Mouse (Mus musculus): ENCODE measurements around the gene Gm21904.
"Not testable (repeated sequence)": the region's sequence is repeated elsewhere in the genome, so short reads cannot be mapped to it uniquely, and the experiment has no call there.

- TF ChIP-seq CTCF, POLR2A (IDR thresholded peaks at IDR 0.05; ENCODE audit: insufficient read depth, low read depth, low read length): not testable (repeated sequence)
These were observed at the start of gene Gm21904 for GRCm38 (mm10) chrY:17846166-17846565.

Measured in olfactory bulb, adult 2 months (tissue).